ENCODE assay signal across 30 mouse cellular contexts in genomic region chr19:37546776-37547175, GRCm38 (mm10). TPM values are rescaled to one million over a fixed set of nuclear protein-coding genes. Genes with fewer than 3 reads are reported as not detected.
A peak's percentile ranks its signal among the peaks of the same experiment; 100 is the strongest.
DNase-seq lines count a peak whose midpoint lies in the region; ATAC-seq and TF ChIP-seq lines count a peak whose summit lies in the region.
"Had no signal": no experiment of that assay in that cellular context is flagged by ENCODE, and none has a peak within 500 bp of the region (broad histone marks: within the 10 kb centered on the region; RNA-seq: fewer than 3 reads in every experiment).

No protein-coding gene starts in this region.

- peak overlapping the region; percentile 55; the same call in 1 of the 2 replicates for H3K27ac ChIP-seq in liver, postnatal 0 days (ENCODE audit: low read depth)
- H3K27ac ChIP-seq in liver, embryonic 12.5 days = no peak overlapping the region
- H3K27ac ChIP-seq in bone marrow, adult 2 months (ENCODE audit: control insufficient read depth, insufficient read depth, low read depth, low read length, poor library complexity) = peak overlapping the region; percentile 11; the same call in 1 of the 2 replicates
- H3K27ac ChIP-seq in macrophage = peak overlapping the region; percentile 86
- H3K27ac ChIP-seq: embryonic facial prominence, embryonic 13.5 days; forebrain, embryonic 10.5 days; forebrain, embryonic 15.5 days; gastrocnemius, adult 2 months; heart, embryonic 15.5 days; intestine, embryonic 15.5 days; limb, embryonic 13.5 days; liver, embryonic 13.5 days; midbrain, embryonic 12.5 days; neural tube, embryonic 13.5 days had no signal

- WGBS in liver, postnatal 0 days (ENCODE audit: insufficient replicate concordance) = 21% methylated on average over 4 of the region's 4 CpGs
- 23% methylated on average over 4 of the region's 4 CpGs for WGBS in liver, embryonic 12.5 days (ENCODE audit: insufficient replicate concordance)
- WGBS in bone marrow, adult 2 months = 4% methylated on average over 4 of the region's 4 CpGs
- WGBS in macrophage (ENCODE audit: missing documents) = 0% methylated on average over 4 of the region's 4 CpGs

- H3K36me3 ChIP-seq in liver, postnatal 0 days (replicated peaks; ENCODE audit: insufficient read depth, low read length) = no peaks in the 10 kb centered on the region
- no peaks in the 10 kb centered on the region for H3K36me3 ChIP-seq in liver, embryonic 12.5 days
- H3K36me3 ChIP-seq in macrophage (ENCODE audit: inconsistent target) = no peaks in the 10 kb centered on the region
- H3K36me3 ChIP-seq: embryonic facial prominence, embryonic 13.5 days; forebrain, embryonic 10.5 days; forebrain, embryonic 15.5 days; heart, embryonic 15.5 days; intestine, embryonic 15.5 days; limb, embryonic 13.5 days; liver, embryonic 13.5 days; midbrain, embryonic 12.5 days; neural tube, embryonic 13.5 days had no signal

- no peaks in the 10 kb centered on the region for H3K9me3 ChIP-seq in liver, postnatal 0 days (ENCODE audit: low read length)
- no peaks in the 10 kb centered on the region for H3K9me3 ChIP-seq in liver, embryonic 12.5 days (replicated peaks)
- H3K9me3 ChIP-seq: embryonic facial prominence, embryonic 13.5 days; forebrain, embryonic 10.5 days; forebrain, embryonic 15.5 days; heart, embryonic 15.5 days; intestine, embryonic 15.5 days; limb, embryonic 13.5 days; liver, embryonic 13.5 days; midbrain, embryonic 12.5 days; neural tube, embryonic 13.5 days had no signal

- H3K27me3 ChIP-seq in liver, postnatal 0 days (ENCODE audit: insufficient read depth, low read length) = no peaks in the 10 kb centered on the region
- H3K27me3 ChIP-seq in liver, embryonic 12.5 days (replicated peaks) = 0 out of 2 replicates have a peak, but pooled peaks cover 22% of the 10 kb centered on the region
- H3K27me3 ChIP-seq: intestine, embryonic 15.5 days; liver, embryonic 13.5 days had no signal

- H3K4me2 ChIP-seq in liver, postnatal 0 days (ENCODE audit: low read depth, low read length) = 0 out of 2 replicates have a peak overlapping the region, but pooled peaks have one; percentile 34
- no peak overlapping the region for H3K4me2 ChIP-seq in liver, embryonic 12.5 days
- H3K4me2 ChIP-seq: embryonic facial prominence, embryonic 13.5 days; forebrain, embryonic 15.5 days; heart, embryonic 15.5 days; intestine, embryonic 15.5 days; limb, embryonic 13.5 days; liver, embryonic 13.5 days; lung, embryonic 14.5 days; midbrain, embryonic 12.5 days; neural tube, embryonic 13.5 days had no signal

- no peak overlapping the region for H3K4me3 ChIP-seq in liver, postnatal 0 days (ENCODE audit: low read depth, low read length)
- H3K4me3 ChIP-seq in liver, embryonic 12.5 days = no peak overlapping the region
- H3K4me3 ChIP-seq in bone marrow, adult 2 months (replicated peaks; ENCODE audit: control insufficient read depth, low read depth, low read length) = peak overlapping the region; percentile 2
- peak overlapping the region; percentile 6; the same call in 1 of the 2 replicates for H3K4me3 ChIP-seq in macrophage (ENCODE audit: inconsistent target)
- H3K4me3 ChIP-seq: embryonic facial prominence, embryonic 13.5 days; forebrain, embryonic 10.5 days; forebrain, embryonic 15.5 days; gastrocnemius, adult 2 months; heart, embryonic 15.5 days; intestine, embryonic 15.5 days; limb, embryonic 13.5 days; liver, embryonic 13.5 days; midbrain, embryonic 12.5 days; neural tube, embryonic 13.5 days had no signal

- TF ChIP-seq EP300 in liver, postnatal 0 days (IDR thresholded peaks at IDR 0.05; ENCODE audit: low read depth) = no peak

- no peak for DNase-seq in liver, postnatal 0 days
- DNase-seq in gastrocnemius, postnatal 4 days (ENCODE audit: low spot score in 2 of 2) = no peak
- no peak for DNase-seq in left cerebral cortex, adult 11 months (ENCODE audit: low spot score)
- DNase-seq in T-cell, adult 2 months (ENCODE audit: low spot score) = no peak
- DNase-seq: adrenal gland, adult 8-10 months; cerebellum, adult 11-12 months; cerebellum, adult 9-11 months; embryo, embryonic 11 days; gastrocnemius, adult 2 months; gastrocnemius, postnatal 36 days; kidney, adult 9 months; kidney, postnatal 10 days; layer of hippocampus, adult 9-11 months; liver, embryonic 13.5 days; lung, embryonic 14.5 days; lung, postnatal 14 days; thymus, adult 2 months; thymus, postnatal 36 days had no signal

- H3K9ac ChIP-seq in liver, postnatal 0 days (replicated peaks) = no peak overlapping the region
- no peak overlapping the region for H3K9ac ChIP-seq in liver, embryonic 12.5 days
- H3K9ac ChIP-seq: embryonic facial prominence, embryonic 13.5 days; forebrain, embryonic 15.5 days; heart, embryonic 15.5 days; intestine, embryonic 15.5 days; limb, embryonic 13.5 days; liver, embryonic 13.5 days; lung, embryonic 14.5 days; midbrain, embryonic 12.5 days; neural tube, embryonic 13.5 days had no signal

- ATAC-seq in liver, postnatal 0 days = no peak
- ATAC-seq in liver, embryonic 12.5 days = no peak
- ATAC-seq: forebrain, embryonic 15.5 days; hindbrain, embryonic 16.5 days; intestine, embryonic 15.5 days had no signal

- TF ChIP-seq CTCF in liver, postnatal 0 days (IDR thresholded peaks at IDR 0.05; ENCODE audit: low read depth) = no peak
- no peak for TF ChIP-seq CTCF in bone marrow, adult 2 months (IDR thresholded peaks at IDR 0.05; ENCODE audit: control insufficient read depth, insufficient read depth, low read length)

- peaks cover 28% of the 10 kb centered on the region for H3K4me1 ChIP-seq in liver, postnatal 0 days (ENCODE audit: insufficient read depth)
- H3K4me1 ChIP-seq in liver, embryonic 12.5 days = peaks cover 50% of the 10 kb centered on the region
- peaks cover 1% of the 10 kb centered on the region; the same call in 1 of the 2 replicates for H3K4me1 ChIP-seq in bone marrow, adult 2 months (ENCODE audit: control insufficient read depth, insufficient read depth, low read length)
- H3K4me1 ChIP-seq: intestine, embryonic 15.5 days had no signal

- TF ChIP-seq POLR2A in bone marrow, adult 2 months (IDR thresholded peaks at IDR 0.05; ENCODE audit: borderline replicate concordance, control insufficient read depth, low read depth, low read length) = no peak

- H3K79me2 ChIP-seq in macrophage (ENCODE audit: inconsistent target) = peaks cover 12% of the 10 kb centered on the region

RNA-seq across cellular contexts. Expression of gene Exoc6, which starts 3.4 kb away (rescaled TPM):
- polyA plus RNA-seq in liver, postnatal 0 days (2015; fragmentation: Nextera tagmentation; extraction: Ambion mirVana) = 15.2 and 18.9 TPM in 2 replicates
- 45.1 and 47.0 TPM in 2 replicates for polyA plus RNA-seq in liver, embryonic 12.5 days (2016; fragmentation: Nextera tagmentation; extraction: Ambion mirVana)
- polyA plus RNA-seq in bone marrow, adult 2 months (2011; ENCODE audit: insufficient read depth, insufficient read length, low replicate concordance, missing spikeins) = 21.7 and 27.8 TPM in 2 replicates
- 10 to 100 TPM in 21 of 26 experiments, 1 to 10 TPM in 5; 4.4 to 54.4 (median 39.2) TPM for total RNA-seq in macrophage (2018; cell fraction: chromatin; rRNA removed)
- 10 to 100 TPM; 11.9 to 25.9 (median 22.5) TPM for total RNA-seq in macrophage (2018; cell fraction: cytosol; rRNA removed)
- 10 to 100 TPM in 23 of 26 experiments, 1 to 10 TPM in 3; 7.6 to 46.1 (median 27.1) TPM for total RNA-seq in macrophage (2018; cell fraction: nucleus; rRNA removed)
- polyA plus RNA-seq in macrophage (2018) = 15.2 to 19.8 TPM (median 17.5 TPM) in 3 replicates
- total RNA-seq in gastrocnemius, postnatal 4 days (2021) = 10 to 100 TPM; 40.5 to 48.2 TPM

Comparison
In these comparisons a context has a peak if more than half of its experiments do, and no peak if none do; other contexts are left out.
1. H3K4me3 ChIP-seq: peak in bone marrow, adult 2 months (single experiment) and macrophage (single experiment); none in liver, postnatal 0 days (single experiment) and liver, embryonic 12.5 days (single experiment).